Mouse (Mus musculus) testis, adult 2 months (tissue): ENCODE results near the gene Sap18b. TPM values are rescaled to one million over a fixed set of nuclear protein-coding genes. Genes with fewer than 3 reads are reported as not detected.

Experiments used
- H3K27ac ChIP-seq: fragments of 200-500 bp; 2 replicates; pipeline ENCODE4 v1.5.1; 2012; ENCODE audit warnings: low read depth, low read length; ENCODE audit not compliant: control insufficient read depth, insufficient read depth
- H3K27me3 ChIP-seq: fragments of 200-500 bp; 2 replicates; pipeline ENCODE4 v1.6.1; 2012; ENCODE audit warnings: mild to moderate bottlenecking, low read length, moderate library complexity; ENCODE audit not compliant: control insufficient read depth, insufficient read depth
- H3K36me3 ChIP-seq: fragments of 200-500 bp; 2 replicates; pipeline ENCODE4 v1.6.1; 2012; ENCODE audit warnings: mild to moderate bottlenecking, low read length; ENCODE audit not compliant: control insufficient read depth, insufficient read depth
- H3K4me1 ChIP-seq: fragments of 200-500 bp; 2 replicates; pipeline ENCODE4 v1.6.1; 2012; ENCODE audit warnings: low read length; ENCODE audit not compliant: control insufficient read depth, insufficient read depth
- H3K4me3 ChIP-seq: fragments of 200-500 bp; 2 replicates; pipeline ENCODE4 v1.5.1; 2012; ENCODE audit warnings: low read depth, mild to moderate bottlenecking, low read length, moderate library complexity, mixed read lengths; ENCODE audit not compliant: control insufficient read depth
- CTCF ChIP-seq: fragments of 200-500 bp; IDR thresholded peaks from 2 replicates; pipeline ENCODE4 v1.5.1; 2012; ENCODE audit warnings: low read depth, mild to moderate bottlenecking, inconsistent platforms, low read length, moderate library complexity; ENCODE audit not compliant: control insufficient read depth, insufficient read depth, insufficient replicate concordance
- POLR2A ChIP-seq: fragments of 200-500 bp; IDR thresholded peaks from 2 replicates; pipeline ENCODE4 v1.6.1; 2012; ENCODE audit warnings: low read depth, mild to moderate bottlenecking, inconsistent platforms, low read length, moderate library complexity; ENCODE audit not compliant: control insufficient read depth
- polyA plus RNA-seq: library from polyadenylated mRNA; depleted of rRNA; stranded (reverse); fragments of >200 nt; gene quantifications from 2 replicates; pipeline ENCODE4 v1.2.3, GENCODE M21; 2012

Sap18b gene
- polyA plus RNA-seq, 1 experiment: 47.0 TPM

DNA sequence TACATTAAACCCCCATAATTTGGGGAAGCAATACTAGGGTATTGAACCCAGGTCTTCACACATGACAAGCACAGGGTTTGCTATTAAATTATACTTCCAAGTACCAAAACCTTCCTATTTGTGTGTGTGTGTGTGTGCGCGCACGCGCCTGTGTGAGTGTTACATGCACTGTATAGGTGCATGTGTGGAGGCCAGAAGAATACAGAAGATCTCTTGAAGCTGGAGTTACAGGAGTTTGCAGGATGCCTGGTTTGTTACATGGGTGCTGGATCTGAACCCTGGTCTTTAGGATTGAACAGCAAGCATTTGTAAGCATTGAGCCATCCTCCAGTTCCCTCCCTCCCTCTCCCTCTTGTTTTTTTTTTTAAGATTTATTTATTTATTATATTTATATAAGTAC, 14.1 kb downstream of the Sap18b start:
- no peak for TF ChIP-seq CTCF
- no peak for TF ChIP-seq POLR2A
- Histone ChIP-seq H3K27ac (no peak overlapping the region), H3K27me3 (no peaks in the 10 kb centered on the region), H3K4me3 (no peak overlapping the region), H3K4me1 (peaks cover 4% of the 10 kb centered on the region), H3K36me3 (no peaks in the 10 kb centered on the region)

- peaks cover 4% of the 10 kb centered on the region for H3K4me1 ChIP-seq
- no peak overlapping the region for H3K27ac ChIP-seq
- TF ChIP-seq CTCF (no peak), POLR2A (no peak)
- no peaks in the 10 kb centered on the region for H3K36me3 ChIP-seq
- no peak overlapping the region for H3K4me3 ChIP-seq
- no peaks in the 10 kb centered on the region for H3K27me3 ChIP-seq
Measured at GRCm38 (mm10) chr8:95841436-95841835, 16.3 kb downstream of the Sap18b start.

DNA sequence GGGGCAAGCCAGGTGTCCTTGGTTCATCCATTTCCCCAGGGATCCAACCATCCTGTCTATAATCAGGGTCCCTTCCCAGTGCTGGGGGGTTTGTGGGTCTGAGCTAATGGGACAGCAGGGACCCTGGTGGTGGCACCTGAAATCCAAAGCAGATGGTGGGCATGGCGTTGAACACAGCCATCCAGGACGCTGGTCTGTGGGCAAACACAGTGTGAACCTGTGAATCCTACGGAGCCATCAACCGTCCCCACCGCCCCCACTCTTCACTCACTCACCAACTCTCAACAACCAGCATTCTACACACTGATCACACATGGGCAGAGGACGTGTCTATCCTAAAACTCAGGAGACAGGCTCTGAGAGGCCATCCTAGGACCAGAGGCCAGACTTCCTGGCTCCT, 18.8 kb downstream of the Sap18b start:
- Histone ChIP-seq H3K4me1 (peaks cover 6% of the 10 kb centered on the region), H3K27me3 (no peaks in the 10 kb centered on the region), H3K36me3 (no peaks in the 10 kb centered on the region), H3K4me3 (no peak overlapping the region), H3K27ac (no peak overlapping the region)
- TF ChIP-seq POLR2A: no peak
- TF ChIP-seq CTCF: no peak

DNA sequence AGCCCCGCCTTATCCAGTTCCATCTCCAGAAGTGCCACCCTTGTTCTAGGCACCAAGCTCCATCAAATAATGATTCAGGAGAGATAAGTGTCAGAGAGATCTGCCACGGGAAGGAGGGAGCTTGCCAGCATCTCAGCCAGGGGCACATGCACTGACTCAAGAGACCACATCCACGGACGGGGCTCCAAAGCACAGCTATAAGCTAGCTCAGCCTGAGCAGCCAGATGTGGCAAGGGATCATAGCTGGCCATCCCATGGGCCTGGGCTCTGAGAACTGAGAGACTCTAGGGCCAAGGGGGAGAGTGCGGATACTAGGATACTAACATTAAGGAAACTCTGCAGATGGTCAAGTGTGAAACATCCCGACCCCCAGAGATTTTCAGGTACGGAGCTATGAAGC, 19.9 kb downstream of the Sap18b start:
- no peaks in the 10 kb centered on the region for H3K27me3 ChIP-seq
- no peaks in the 10 kb centered on the region for H3K36me3 ChIP-seq

GRCm38 (mm10) chr8:95848061-95848551, 23.0 kb downstream of the Sap18b start:
- no peaks in the 10 kb centered on the region for H3K27me3 ChIP-seq
- peak overlapping the region; percentile 12 for H3K4me3 ChIP-seq

More for the DNA sequence above, 19.9 kb downstream of the Sap18b start:
- H3K27ac ChIP-seq: no peak overlapping the region
- no peak for TF ChIP-seq CTCF
- TF ChIP-seq POLR2A: no peak
- no peak overlapping the region for H3K4me3 ChIP-seq
- H3K4me1 ChIP-seq: peaks cover 9% of the 10 kb centered on the region

DNA sequence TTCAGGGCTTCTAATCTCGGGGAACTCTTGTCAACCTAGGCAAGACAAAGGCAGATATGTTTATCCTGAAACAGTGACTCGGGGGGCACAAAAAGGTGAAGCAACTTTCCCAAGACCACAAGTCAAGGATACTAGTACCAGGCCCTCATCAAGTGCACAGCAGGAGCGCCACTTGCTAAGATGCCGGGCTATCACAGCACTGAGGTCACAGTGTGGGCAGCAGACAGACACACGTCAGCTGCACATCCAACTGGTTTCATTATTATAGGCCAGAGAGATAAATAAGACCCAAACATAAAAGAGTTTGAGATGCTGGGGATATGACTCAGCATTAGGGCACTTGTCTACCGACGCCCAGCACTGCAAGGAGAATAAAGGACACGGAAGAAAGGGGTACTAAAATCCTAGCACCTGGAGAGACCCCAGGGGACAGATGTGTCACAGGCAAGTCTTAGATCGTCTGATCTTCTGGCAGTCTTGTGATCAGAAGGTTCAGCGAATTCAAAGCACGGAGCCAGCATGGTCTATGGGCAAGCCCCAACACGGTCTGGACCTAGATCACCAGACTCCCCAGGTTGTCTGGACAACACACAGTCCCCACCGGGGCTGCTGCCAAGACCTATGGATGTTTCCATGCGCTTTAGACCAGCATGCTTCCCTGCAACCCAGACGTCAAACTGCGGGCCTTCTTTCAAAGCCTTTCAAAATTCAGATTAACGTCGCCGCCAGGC, 23.8 kb downstream of the Sap18b start:
- TF ChIP-seq CTCF (no peak), POLR2A (no peak)
- no peaks in the 10 kb centered on the region for H3K36me3 ChIP-seq
- peaks cover 14% of the 10 kb centered on the region for H3K4me1 ChIP-seq
- H3K27ac ChIP-seq: no peak overlapping the region
- no peak overlapping the region; the same call in 1 of the 2 replicates for H3K4me3 ChIP-seq
- no peaks in the 10 kb centered on the region for H3K27me3 ChIP-seq

More at GRCm38 (mm10) chr8:95848061-95848551, 23.0 kb downstream of the Sap18b start:
- Histone ChIP-seq H3K4me1 (peaks cover 12% of the 10 kb centered on the region), H3K36me3 (no peaks in the 10 kb centered on the region), H3K27ac (no peak overlapping the region)
- TF ChIP-seq POLR2A (no peak), CTCF (no peak)

DNA sequence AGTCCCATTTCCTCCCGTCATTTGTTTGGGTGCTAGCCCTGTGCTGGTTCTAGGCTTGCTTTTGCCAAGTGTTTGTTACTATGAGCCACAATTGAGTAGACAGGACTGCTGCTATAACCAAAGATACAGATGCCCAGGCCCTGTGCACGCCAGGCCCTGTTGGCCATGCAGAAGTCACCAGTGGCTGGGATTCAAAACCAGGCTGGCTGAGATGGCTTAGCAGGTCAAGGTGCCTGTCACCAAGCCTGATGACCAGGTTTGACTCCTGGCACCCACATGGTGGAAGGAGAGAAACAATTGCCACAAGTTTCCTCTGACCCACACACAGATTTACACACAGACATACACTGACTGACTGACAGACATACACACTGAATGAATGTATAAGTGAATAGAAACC, 25.2 kb downstream of the Sap18b start:
- TF ChIP-seq POLR2A: no peak
- peaks cover 14% of the 10 kb centered on the region for H3K4me1 ChIP-seq
- H3K36me3 ChIP-seq: no peaks in the 10 kb centered on the region
- H3K4me3 ChIP-seq: no peak overlapping the region
- H3K27ac ChIP-seq: no peak overlapping the region
- no peaks in the 10 kb centered on the region for H3K27me3 ChIP-seq

- TF ChIP-seq POLR2A: no peak
- TF ChIP-seq CTCF: no peak
- no peak overlapping the region for H3K27ac ChIP-seq
- no peaks in the 10 kb centered on the region for H3K36me3 ChIP-seq
- no peak overlapping the region for H3K4me3 ChIP-seq
- peaks cover 14% of the 10 kb centered on the region for H3K4me1 ChIP-seq
- H3K27me3 ChIP-seq: no peaks in the 10 kb centered on the region
Measured at GRCm38 (mm10) chr8:95852290-95852689, 27.1 kb downstream of the Sap18b start.
